Mouse (Mus musculus): ENCODE measurements around the gene Bzw2. TPM values are rescaled to one million over a fixed set of nuclear protein-coding genes. Genes with fewer than 3 reads are reported as not detected.
A peak's percentile ranks its signal among the peaks of the same experiment; 100 is the strongest.

Gene Bzw2
- total RNA-seq, 2 experiments from 2014 or later, result 107 to 130 TPM

GRCm38 (mm10) chr12:36093081-36093670 lies 64.7 kb downstream of the Bzw2 start:
- DNase-seq, result no peak
- intact Hi-C loops (cut with DNase I), result no loop called here
- Histone ChIP-seq H3K4me3 (no peak overlapping the region), H3K27ac (no peak overlapping the region)
- TF ChIP-seq CTCF (IDR thresholded peaks at IDR 0.05), result no peak

DNA sequence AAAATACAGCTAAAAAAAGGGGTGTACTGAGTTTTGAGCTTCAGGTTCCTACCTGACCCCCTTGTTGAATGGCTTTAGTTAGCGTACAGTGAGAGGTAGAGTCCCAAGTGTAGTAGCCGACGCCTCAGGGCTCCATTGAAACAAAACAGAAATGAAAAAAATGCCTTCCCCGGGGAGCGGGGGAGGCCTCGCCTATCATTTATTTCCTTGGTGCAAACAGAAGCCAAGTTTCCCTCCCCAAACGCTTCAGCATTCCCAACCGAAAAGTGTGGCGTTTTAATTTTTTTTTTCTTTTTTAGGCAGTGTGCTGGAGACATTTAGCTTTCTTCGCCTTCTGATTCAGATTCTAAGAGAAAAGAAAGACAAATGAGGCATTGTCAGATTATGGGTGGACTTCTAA lies 65.9 kb downstream of the Bzw2 start:
- no peak overlapping the region for H3K27ac ChIP-seq
- no peak overlapping the region for H3K4me3 ChIP-seq
- TF ChIP-seq CTCF (IDR thresholded peaks at IDR 0.05), result no peak
- intact Hi-C loops (cut with DNase I), result no loop called here
- no peak for DNase-seq

GRCm38 (mm10) chr12:36089221-36089620 lies 68.7 kb downstream of the Bzw2 start:
- no peak for TF ChIP-seq CTCF (IDR thresholded peaks at IDR 0.05)
- Histone ChIP-seq H3K27ac (no peak overlapping the region), H3K4me3 (no peak overlapping the region)
- DNase-seq, result peak; percentile 20
- intact Hi-C loops (cut with DNase I), result no loop called here

DNA sequence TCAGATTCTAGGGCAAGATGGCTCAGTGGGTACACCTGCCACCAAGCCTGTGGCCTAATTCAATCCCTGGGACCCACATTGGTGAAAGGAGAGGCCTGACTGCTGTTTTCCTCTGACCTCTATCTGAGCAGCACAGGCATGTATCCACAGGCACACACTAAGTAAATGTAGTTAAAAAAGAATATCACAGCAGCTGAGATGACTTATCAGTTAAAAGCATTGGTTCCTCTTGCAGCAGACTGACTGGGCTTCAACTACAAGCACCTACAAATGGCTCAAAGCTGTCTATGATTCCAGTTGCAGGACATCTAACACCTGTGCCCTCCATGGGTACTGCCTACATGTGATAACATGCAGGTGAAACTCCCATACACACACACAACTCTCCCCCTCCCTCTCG lies 69.1 kb downstream of the Bzw2 start:
- no peak overlapping the region for H3K4me3 ChIP-seq
- intact Hi-C loops (cut with DNase I), result no loop called here
- H3K27ac ChIP-seq, result no peak overlapping the region
- no peak for TF ChIP-seq CTCF (IDR thresholded peaks at IDR 0.05)
- no peak for DNase-seq

DNA sequence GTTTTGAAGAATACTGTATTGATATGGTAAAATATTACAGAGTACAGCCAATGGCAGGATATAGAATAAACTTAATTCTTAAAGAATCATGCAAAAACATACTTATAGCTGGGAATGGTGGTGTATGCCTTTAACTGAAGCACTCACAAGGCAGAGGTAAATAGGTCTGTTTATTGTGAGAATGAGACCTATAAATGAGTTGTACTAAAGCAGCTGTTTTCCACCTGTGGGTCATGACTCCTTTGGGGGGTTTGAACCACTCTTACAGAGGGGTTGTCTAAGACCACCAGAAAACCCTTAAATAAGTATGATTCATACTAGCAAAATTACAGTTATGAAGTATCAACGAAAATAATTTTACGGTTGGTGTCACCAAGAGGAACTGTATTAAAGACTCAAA lies 72.5 kb downstream of the Bzw2 start:
- intact Hi-C loops (cut with DNase I), result no loop called here
- Histone ChIP-seq H3K27ac (no peak overlapping the region), H3K4me3 (no peak overlapping the region)
- TF ChIP-seq CTCF (IDR thresholded peaks at IDR 0.05), result no peak
- DNase-seq, result no peak

GRCm38 (mm10) chr12:36078101-36078899 lies 79.6 kb downstream of the Bzw2 start:
- intact Hi-C loops (cut with DNase I), result no loop called here
- H3K4me3 ChIP-seq, result no peak overlapping the region
- no peak for DNase-seq
- H3K27ac ChIP-seq, result no peak overlapping the region
- no peak for TF ChIP-seq CTCF (IDR thresholded peaks at IDR 0.05)

DNA sequence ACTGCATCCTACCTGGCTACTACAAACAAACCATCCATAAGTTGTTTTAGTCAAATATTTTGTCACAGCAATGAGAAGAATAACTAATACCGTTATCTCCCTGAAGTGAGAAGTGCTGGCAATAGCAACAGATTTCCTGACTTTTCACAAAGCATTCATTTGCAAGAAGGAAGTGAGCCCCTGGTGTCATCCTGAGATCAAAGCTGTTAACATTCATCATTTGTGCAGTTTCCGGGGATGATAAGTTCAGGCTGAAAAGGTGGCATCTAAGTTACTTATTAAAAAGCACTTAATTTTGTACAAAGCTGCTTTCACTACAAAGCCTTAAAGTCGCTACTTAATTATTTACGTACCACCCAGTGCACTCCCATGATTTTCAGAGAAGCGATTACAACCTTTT lies 85.0 kb downstream of the Bzw2 start:
- no peak for DNase-seq
- no peak overlapping the region for H3K4me3 ChIP-seq
- no peak for TF ChIP-seq CTCF (IDR thresholded peaks at IDR 0.05)
- no peak overlapping the region for H3K27ac ChIP-seq
- intact Hi-C loops (cut with DNase I), result no loop called here

DNA sequence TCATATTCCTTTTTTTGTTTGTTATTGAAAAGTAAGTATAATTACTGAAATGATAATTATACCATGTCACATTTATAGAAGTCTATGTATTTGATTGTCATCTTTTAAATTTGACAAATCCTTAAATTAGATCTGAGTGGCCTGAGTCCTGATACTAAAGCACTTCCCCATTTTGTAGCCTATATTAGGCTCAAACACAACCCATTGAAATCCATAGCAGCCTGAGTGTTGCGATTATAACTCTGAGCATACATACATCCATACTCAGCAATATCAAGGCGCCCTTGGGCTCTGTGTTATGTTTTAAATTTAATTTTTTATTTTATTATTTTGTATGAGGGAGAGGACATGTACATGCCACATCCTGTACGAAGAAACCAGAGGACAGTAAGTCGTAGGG lies 87.6 kb downstream of the Bzw2 start:
- Histone ChIP-seq H3K27ac (no peak overlapping the region), H3K4me3 (no peak overlapping the region)
- intact Hi-C loops (cut with DNase I), result no loop called here
- no peak for TF ChIP-seq CTCF (IDR thresholded peaks at IDR 0.05)
- no peak for DNase-seq

DNA sequence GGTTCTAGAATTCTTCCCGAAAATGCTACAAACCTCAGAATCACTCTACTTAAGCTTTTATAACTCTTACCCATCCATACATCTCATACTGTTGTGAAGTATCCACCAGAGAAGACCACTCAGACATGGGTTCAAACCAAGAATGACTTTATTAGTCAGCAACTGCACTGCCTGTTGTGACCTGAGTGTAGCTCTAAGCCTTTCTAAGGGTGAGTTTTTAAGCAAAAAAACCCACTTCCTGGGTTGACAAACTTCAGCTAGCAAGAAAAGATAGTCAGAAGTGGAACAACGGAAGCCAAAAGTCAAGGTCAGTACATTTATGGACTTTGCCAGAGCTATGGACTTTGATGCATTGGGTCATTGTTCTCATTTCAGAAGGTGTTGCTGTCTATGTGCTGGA lies 90.3 kb downstream of the Bzw2 start:
- intact Hi-C loops (cut with DNase I), result no loop called here
- Histone ChIP-seq H3K27ac (no peak overlapping the region), H3K4me3 (no peak overlapping the region)
- TF ChIP-seq CTCF (IDR thresholded peaks at IDR 0.05), result no peak
- DNase-seq, result no peak

GRCm38 (mm10) chr12:36065911-36066310 lies 92.0 kb downstream of the Bzw2 start:
- Histone ChIP-seq H3K4me3 (no peak overlapping the region), H3K27ac (no peak overlapping the region)
- intact Hi-C loops (cut with DNase I), result no loop called here
- no peak for TF ChIP-seq CTCF (IDR thresholded peaks at IDR 0.05)
- DNase-seq, result no peak

- Histone ChIP-seq H3K4me3 (no peak overlapping the region), H3K27ac (no peak overlapping the region)
- TF ChIP-seq CTCF (IDR thresholded peaks at IDR 0.05), result no peak
- intact Hi-C loops (cut with DNase I), result no loop called here
- DNase-seq, result no peak
Measured at GRCm38 (mm10) chr12:36057699-36058098, 100.2 kb downstream of the Bzw2 start.

- no peak for TF ChIP-seq CTCF (IDR thresholded peaks at IDR 0.05)
- intact Hi-C loops (cut with DNase I), result no loop called here
Measured at GRCm38 (mm10) chr12:36050276-36050675, 107.6 kb downstream of the Bzw2 start.

GRCm38 (mm10) chr12:36047593-36047992 lies 110.3 kb downstream of the Bzw2 start:
- no peak for TF ChIP-seq CTCF (IDR thresholded peaks at IDR 0.05)
- Histone ChIP-seq H3K4me3 (no peak overlapping the region), H3K27ac (no peak overlapping the region)
- intact Hi-C loops (cut with DNase I), result no loop called here
- DNase-seq, result no peak

More at GRCm38 (mm10) chr12:36050276-36050675, 107.6 kb downstream of the Bzw2 start:
- H3K27ac ChIP-seq, result no peak overlapping the region
- no peak overlapping the region for H3K4me3 ChIP-seq
- no peak for DNase-seq

- no peak for DNase-seq
- no peak overlapping the region for H3K4me3 ChIP-seq
- no peak overlapping the region for H3K27ac ChIP-seq
- no peak for TF ChIP-seq CTCF (IDR thresholded peaks at IDR 0.05)
- intact Hi-C loops (cut with DNase I), result no loop called here
Measured at GRCm38 (mm10) chr12:36046196-36046595, 111.7 kb downstream of the Bzw2 start.

Data from gastrocnemius, adult 2 months (tissue).